8 mouse cellular contexts compared by ENCODE assay signal in genomic region chr3:97228020-97228419, GRCm38 (mm10).
DNase-seq lines count a peak whose midpoint lies in the region; ATAC-seq lines count a peak whose summit lies in the region.

No protein-coding gene starts in this region.

- H3K9me3 ChIP-seq in heart, embryonic 15.5 days (replicated peaks), result no peaks in the 10 kb centered on the region
- H3K9me3 ChIP-seq in hindbrain, embryonic 15.5 days, result no peaks in the 10 kb centered on the region
- no peaks in the 10 kb centered on the region for H3K9me3 ChIP-seq in lung, embryonic 16.5 days (ENCODE audit: control insufficient read depth, low read length)

- H3K27ac ChIP-seq in heart, embryonic 15.5 days, result peak overlapping the region; percentile 93
- H3K27ac ChIP-seq in hindbrain, embryonic 15.5 days (replicated peaks), result peak overlapping the region; percentile 91
- H3K27ac ChIP-seq in lung, embryonic 16.5 days (ENCODE audit: low read length), result peak overlapping the region; percentile 94

- peak overlapping the region; percentile 75 for H3K9ac ChIP-seq in heart, embryonic 15.5 days
- H3K9ac ChIP-seq in hindbrain, embryonic 15.5 days, result peak overlapping the region; percentile 54
- peak overlapping the region; percentile 83 for H3K9ac ChIP-seq in lung, embryonic 16.5 days (ENCODE audit: low read length)

- peaks cover 34% of the 10 kb centered on the region for H3K4me1 ChIP-seq in heart, embryonic 15.5 days (replicated peaks)
- peaks cover 33% of the 10 kb centered on the region for H3K4me1 ChIP-seq in hindbrain, embryonic 15.5 days (replicated peaks)
- H3K4me1 ChIP-seq in lung, embryonic 16.5 days (replicated peaks; ENCODE audit: control insufficient read depth, insufficient read depth, low read length), result peaks cover 25% of the 10 kb centered on the region

- under 1% methylated on average over 16 of the region's 16 CpGs for WGBS in heart, embryonic 15.5 days
- under 1% methylated on average over 16 of the region's 16 CpGs for WGBS in hindbrain, embryonic 15.5 days
- WGBS in lung, embryonic 16.5 days, result 0% methylated on average over 16 of the region's 16 CpGs

- no peaks in the 10 kb centered on the region for H3K36me3 ChIP-seq in heart, embryonic 15.5 days
- H3K36me3 ChIP-seq in hindbrain, embryonic 15.5 days, result no peaks in the 10 kb centered on the region
- H3K36me3 ChIP-seq in lung, embryonic 16.5 days (ENCODE audit: control insufficient read depth, insufficient read depth, low read length), result peaks cover 3% of the 10 kb centered on the region; the same call in 1 of the 2 replicates

- H3K4me3 ChIP-seq in heart, embryonic 15.5 days, result peak overlapping the region; percentile 86
- H3K4me3 ChIP-seq in hindbrain, embryonic 15.5 days, result peak overlapping the region; percentile 82
- H3K4me3 ChIP-seq in lung, embryonic 16.5 days (ENCODE audit: low read length), result peak overlapping the region; percentile 71

- peak overlapping the region; percentile 91 for H3K4me2 ChIP-seq in heart, embryonic 15.5 days
- peak overlapping the region; percentile 75 for H3K4me2 ChIP-seq in hindbrain, embryonic 15.5 days
- peak overlapping the region; percentile 91 for H3K4me2 ChIP-seq in lung, embryonic 16.5 days (ENCODE audit: low read depth, low read length)

- no peak for DNase-seq in heart, adult 11 months
- DNase-seq in cerebellum, postnatal 36 days, result peak; percentile 48 to 49
- no peak for DNase-seq in thymus, postnatal 25 days
- DNase-seq in left cerebral cortex, adult 11 months (ENCODE audit: low spot score), result no peak
- no peak for DNase-seq in adipocyte (ENCODE audit: low spot score)

- H3K27me3 ChIP-seq in heart, embryonic 15.5 days, result no peaks in the 10 kb centered on the region
- no peaks in the 10 kb centered on the region for H3K27me3 ChIP-seq in hindbrain, embryonic 15.5 days
- H3K27me3 ChIP-seq in lung, embryonic 16.5 days (ENCODE audit: control insufficient read depth, insufficient read depth, low read depth, low read length), result no peaks in the 10 kb centered on the region

- peak; percentile 20 for ATAC-seq in heart, embryonic 15.5 days (replicated peaks; ENCODE audit: insufficient number of reproducible peaks, insufficient read depth, low FRiP score, low read depth)
- ATAC-seq in hindbrain, embryonic 15.5 days (ENCODE audit: low FRiP score, low read depth), result peak; percentile 59
- ATAC-seq in lung, embryonic 16.5 days (ENCODE audit: low read depth), result peak; percentile 40

Comparison
In these comparisons a context has a peak if more than half of its experiments do, and no peak if none do; other contexts are left out.
1. DNase-seq: peak in cerebellum, postnatal 36 days (2 of 2); none in heart, adult 11 months (single experiment), thymus, postnatal 25 days (single experiment), left cerebral cortex, adult 11 months (single experiment) and adipocyte (single experiment).
2. Peak in every context shown above with its lines, with median percentiles within 50 percentile points of each other: ATAC-seq, H3K27ac ChIP-seq, H3K4me2 ChIP-seq, H3K4me3 ChIP-seq and H3K9ac ChIP-seq.